Mouse (Mus musculus) liver, adult 2 months (tissue): ENCODE measurements at regions not wholly inside any gene's neighbourhood (a gene's known extent, or its start where the extent isn't known, plus 50 kb on each side); places are given as distances from the start of the nearest gene placed in this dataset.

Experiments used
- DNase-seq: peaks from one replicate; pipeline ENCODE4 v3.0.0-alpha.2; 2011; ENCODE audit warnings: low read depth, low spot score; ENCODE audit errors: extremely low read depth
- H3K27ac ChIP-seq: fragments of 200-500 bp; replicated peaks from 2 replicates; pipeline ENCODE4 v1.5.1; 2012; ENCODE audit warnings: low read depth, mild to moderate bottlenecking, control low read depth, inconsistent platforms, low read length; ENCODE audit not compliant: insufficient read depth
- H3K27me3 ChIP-seq: fragments of 200-500 bp; 2 replicates; pipeline ENCODE4 v1.6.1; 2012; ENCODE audit warnings: mild to moderate bottlenecking, moderate library complexity, low read length, inconsistent platforms; ENCODE audit not compliant: control insufficient read depth, insufficient read depth
- H3K36me3 ChIP-seq: fragments of 200-500 bp; 2 replicates; pipeline ENCODE4 v1.6.1; 2012; ENCODE audit warnings: low read length, inconsistent platforms; ENCODE audit not compliant: control insufficient read depth, insufficient read depth
- H3K4me1 ChIP-seq: fragments of 200-500 bp; 2 replicates; pipeline ENCODE4 v1.6.1; 2011; ENCODE audit warnings: low read length; ENCODE audit not compliant: control insufficient read depth, insufficient read depth
- H3K4me3 ChIP-seq: fragments of 200-500 bp; 2 replicates; pipeline ENCODE4 v1.5.1; 2011; ENCODE audit warnings: low read depth, mild to moderate bottlenecking, control low read depth, low read length, moderate library complexity; ENCODE audit not compliant: insufficient read depth
- H3K79me2 ChIP-seq: fragments of 200-500 bp; 2 replicates; pipeline ENCODE4 v1.6.1; 2012; ENCODE audit warnings: inconsistent platforms, mild to moderate bottlenecking, low read length, moderate library complexity; ENCODE audit not compliant: control insufficient read depth, insufficient read depth
- H3K9ac ChIP-seq: fragments of 200-500 bp; 2 replicates; pipeline ENCODE4 v1.6.1; 2012; ENCODE audit warnings: low read depth, mild to moderate bottlenecking, control low read depth, inconsistent platforms, low read length
- CTCF ChIP-seq: fragments of 200-500 bp; IDR thresholded peaks from 2 replicates; pipeline ENCODE4 v1.5.1; 2011; ENCODE audit warnings: low read depth, low read length, control low read depth
- POLR2A ChIP-seq: fragments of 200-500 bp; IDR thresholded peaks from 2 replicates; pipeline ENCODE4 v1.6.1; 2011; ENCODE audit warnings: low read length, control low read depth; ENCODE audit not compliant: insufficient read depth; ENCODE audit errors: extremely low read depth
- WGBS: fragments of 180-500 bp; shearing (Covaris S2); methylation state at CpG from one replicate; pipeline ENCODE4 v1.1.7; 2018; 5-methylcytosine and 5-hydroxymethylcytosine counted together

DNA sequence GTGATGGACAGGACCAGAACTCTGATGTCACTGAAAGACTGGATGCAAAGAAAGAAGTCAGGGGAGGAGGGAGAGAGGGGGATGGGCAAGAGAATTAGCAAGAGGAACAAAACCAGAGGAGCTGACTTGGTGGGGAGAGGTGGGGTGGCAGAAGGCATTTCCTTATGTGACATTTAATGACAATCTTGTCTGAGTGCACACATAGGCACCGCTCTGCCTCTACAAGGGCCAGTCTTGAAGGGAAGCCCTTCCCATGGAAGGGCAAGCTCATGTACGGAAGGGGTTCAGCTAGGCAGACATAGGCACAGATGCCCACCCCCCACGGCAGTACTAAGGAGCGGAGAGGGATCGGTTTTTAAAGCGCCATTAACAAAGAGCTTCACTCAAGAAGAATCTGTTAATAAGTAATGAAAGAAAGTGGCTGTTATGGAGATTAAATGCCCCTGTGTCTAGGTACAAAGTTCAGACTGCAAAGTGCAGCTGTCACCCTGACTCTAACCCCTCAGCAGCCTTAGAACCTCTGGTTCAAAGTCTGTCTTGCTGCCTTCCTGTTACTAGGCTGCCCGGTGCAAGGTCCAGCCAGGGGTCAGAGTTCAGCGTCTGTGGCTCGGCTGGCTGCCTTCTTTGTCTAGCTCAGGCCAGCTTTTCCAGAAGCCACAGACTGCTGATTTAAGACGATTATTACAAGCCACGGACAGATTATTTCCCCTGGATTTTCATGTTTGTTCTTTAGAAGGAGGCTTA, 80.0 kb upstream of the Nrip1 start:
- DNase-seq = peak; percentile 94
- Histone ChIP-seq H3K27me3 (no peaks in the 10 kb centered on the region), H3K4me3 (no peak overlapping the region), H3K27ac (peak overlapping the region; percentile 43), H3K9ac (no peak overlapping the region), H3K36me3 (no peaks in the 10 kb centered on the region), H3K4me1 (peaks cover 8% of the 10 kb centered on the region; the same call in 1 of the 2 replicates), H3K79me2 (no peaks in the 10 kb centered on the region)
- TF ChIP-seq POLR2A (no peak), CTCF (0 out of 2 replicates have a peak, but pooled peaks have one; percentile 6)
- 28% methylated on average over 11 of the region's 11 CpGs for WGBS

DNA sequence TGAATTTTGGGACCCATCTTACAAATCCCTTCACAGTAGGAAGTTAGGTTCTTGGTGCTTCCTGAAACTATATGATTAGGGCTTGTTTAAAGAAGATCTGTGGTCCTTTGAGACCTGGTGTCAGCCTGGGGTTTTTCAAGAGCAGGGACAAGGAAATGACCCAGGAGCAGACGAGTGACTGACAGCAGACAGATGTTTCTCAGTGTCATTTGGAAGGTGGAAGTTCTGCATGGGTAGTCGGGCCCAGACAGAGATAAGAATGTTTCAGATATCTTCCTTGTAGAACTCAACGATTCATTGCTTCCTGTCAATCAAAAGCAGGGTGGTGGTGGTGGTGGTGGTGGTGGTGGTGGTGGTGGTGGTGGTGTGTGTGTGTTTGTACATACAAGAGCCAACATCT, 75.1 kb upstream of the Nrip1 start:
- Histone ChIP-seq H3K4me1 (0 out of 2 replicates have a peak, but pooled peaks cover 3% of the 10 kb centered on the region), H3K4me3 (no peak overlapping the region), H3K27ac (no peak overlapping the region), H3K79me2 (no peaks in the 10 kb centered on the region), H3K27me3 (no peaks in the 10 kb centered on the region), H3K36me3 (no peaks in the 10 kb centered on the region), H3K9ac (no peak overlapping the region)
- no peak for DNase-seq
- WGBS = 73% methylated on average over 3 of the region's 3 CpGs
- TF ChIP-seq CTCF (no peak), POLR2A (no peak)

DNA sequence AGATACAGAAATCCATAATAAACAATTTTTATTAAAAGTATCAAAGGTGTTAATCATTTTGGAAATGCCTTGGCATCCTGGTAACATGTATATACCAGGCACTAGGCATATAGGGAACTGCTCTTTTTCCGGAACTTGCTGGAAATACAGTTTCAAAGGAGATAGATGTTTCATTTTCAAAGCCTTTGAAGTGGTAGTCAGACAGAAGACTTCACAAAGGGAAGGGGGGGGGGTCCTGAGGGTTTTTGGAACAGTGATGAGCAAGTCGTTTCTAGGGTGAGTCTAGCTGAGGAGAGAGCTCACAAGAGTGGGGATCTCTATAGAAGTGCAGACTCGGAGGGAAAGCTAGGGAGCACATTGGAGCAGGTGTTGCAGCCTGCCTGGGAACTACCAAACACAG, 73.4 kb upstream of the Nrip1 start:
- Histone ChIP-seq H3K27ac (no peak overlapping the region), H3K79me2 (no peaks in the 10 kb centered on the region), H3K9ac (no peak overlapping the region), H3K4me3 (no peak overlapping the region), H3K36me3 (no peaks in the 10 kb centered on the region), H3K4me1 (no peaks in the 10 kb centered on the region), H3K27me3 (no peaks in the 10 kb centered on the region)
- WGBS = 92% methylated on average over 3 of the region's 3 CpGs
- no peak for TF ChIP-seq POLR2A
- TF ChIP-seq CTCF = no peak
- no peak for DNase-seq

DNA sequence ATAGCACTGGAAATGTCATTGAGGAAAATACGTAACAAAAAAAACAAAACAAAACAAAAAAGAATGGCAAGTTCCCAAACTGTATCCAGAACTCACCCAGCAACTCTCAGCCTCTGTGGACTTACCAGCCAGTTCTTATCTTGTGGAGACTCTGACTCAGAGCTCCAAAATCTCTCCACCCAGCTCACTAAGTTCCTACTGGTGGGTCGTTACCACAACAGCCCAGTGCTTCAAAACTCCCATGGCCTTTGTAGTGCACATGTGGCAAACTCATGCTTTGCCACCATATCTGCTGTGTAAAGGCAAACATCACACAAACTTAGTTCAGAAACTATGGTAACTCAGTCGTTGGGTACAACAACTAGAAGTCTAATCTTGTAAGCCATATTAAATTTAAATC, 71.0 kb upstream of the Nrip1 start:
- no peaks in the 10 kb centered on the region for H3K4me1 ChIP-seq
- H3K27me3 ChIP-seq = no peaks in the 10 kb centered on the region
- no peak for TF ChIP-seq CTCF
- no peak for TF ChIP-seq POLR2A
- no peak overlapping the region for H3K9ac ChIP-seq
- H3K79me2 ChIP-seq = no peaks in the 10 kb centered on the region
- DNase-seq = no peak
- WGBS = 77% methylated on average over 3 of the region's 3 CpGs
- H3K4me3 ChIP-seq = no peak overlapping the region
- H3K27ac ChIP-seq = no peak overlapping the region
- no peaks in the 10 kb centered on the region for H3K36me3 ChIP-seq

DNA sequence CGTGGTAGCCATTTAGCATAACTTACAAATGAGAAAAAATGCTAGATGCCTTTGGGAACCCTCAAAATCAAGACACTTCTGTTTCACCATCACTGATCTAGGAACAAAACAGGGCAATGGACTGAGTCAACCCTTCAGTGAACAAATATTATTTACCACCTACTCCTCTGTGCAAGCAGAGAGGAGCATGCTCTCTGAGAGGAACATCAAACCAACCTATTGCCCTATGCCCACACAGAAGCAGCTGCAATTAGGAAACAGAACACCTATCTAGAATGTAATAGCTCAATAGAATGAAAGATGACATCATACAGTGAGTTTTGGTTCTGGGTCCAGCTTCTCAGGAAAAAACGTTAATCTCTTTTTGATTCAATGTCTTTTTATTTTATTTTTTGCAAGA, 69.0 kb upstream of the Nrip1 start:
- WGBS = 64% methylated on average over 2 of the region's 2 CpGs
- Histone ChIP-seq H3K27ac (no peak overlapping the region), H3K4me1 (peaks cover 4% of the 10 kb centered on the region), H3K36me3 (no peaks in the 10 kb centered on the region), H3K4me3 (no peak overlapping the region), H3K27me3 (no peaks in the 10 kb centered on the region), H3K79me2 (no peaks in the 10 kb centered on the region), H3K9ac (no peak overlapping the region)
- TF ChIP-seq CTCF = no peak
- TF ChIP-seq POLR2A = no peak
- DNase-seq = no peak

DNA sequence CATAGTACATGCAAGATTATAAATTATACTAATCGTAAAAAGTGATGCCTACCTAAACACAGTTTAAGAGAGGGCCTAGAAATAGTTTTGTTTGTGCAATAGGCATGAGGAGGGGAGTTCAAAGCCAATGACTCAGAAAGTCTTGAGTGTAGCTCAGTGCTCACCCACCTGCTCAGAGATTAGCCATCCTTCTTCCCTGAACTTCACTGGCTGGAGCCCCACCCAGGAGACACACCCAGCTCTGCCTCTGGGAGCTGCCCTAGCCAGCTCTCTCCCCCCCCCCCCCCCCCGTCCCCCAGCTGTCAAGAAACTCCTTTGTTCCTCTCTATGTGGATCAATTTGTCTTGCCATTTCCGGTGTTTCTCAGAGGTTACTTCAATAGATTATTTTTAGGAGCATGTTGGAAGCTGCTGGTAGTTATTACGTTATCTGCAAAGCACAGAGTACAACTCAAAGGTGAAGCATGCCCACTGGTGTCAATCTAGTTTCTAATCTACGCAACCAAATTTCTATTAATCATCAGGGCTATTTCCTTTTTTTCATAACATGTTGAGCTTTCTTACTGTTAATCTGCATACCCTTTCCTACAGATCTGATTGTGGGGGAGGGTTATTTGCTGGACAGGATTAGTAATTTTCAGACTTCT, 68.3 kb upstream of the Nrip1 start:
- Histone ChIP-seq H3K36me3 (no peaks in the 10 kb centered on the region), H3K27ac (no peak overlapping the region), H3K9ac (no peak overlapping the region), H3K27me3 (no peaks in the 10 kb centered on the region), H3K79me2 (no peaks in the 10 kb centered on the region), H3K4me3 (no peak overlapping the region), H3K4me1 (peaks cover 4% of the 10 kb centered on the region)
- TF ChIP-seq CTCF = no peak
- no peak for TF ChIP-seq POLR2A
- WGBS = 49% methylated on average over 5 of the region's 5 CpGs
- DNase-seq = no peak
